Mouse (Mus musculus): ENCODE measurements around the gene Cnih4.

Cnih4 gene

DNA sequence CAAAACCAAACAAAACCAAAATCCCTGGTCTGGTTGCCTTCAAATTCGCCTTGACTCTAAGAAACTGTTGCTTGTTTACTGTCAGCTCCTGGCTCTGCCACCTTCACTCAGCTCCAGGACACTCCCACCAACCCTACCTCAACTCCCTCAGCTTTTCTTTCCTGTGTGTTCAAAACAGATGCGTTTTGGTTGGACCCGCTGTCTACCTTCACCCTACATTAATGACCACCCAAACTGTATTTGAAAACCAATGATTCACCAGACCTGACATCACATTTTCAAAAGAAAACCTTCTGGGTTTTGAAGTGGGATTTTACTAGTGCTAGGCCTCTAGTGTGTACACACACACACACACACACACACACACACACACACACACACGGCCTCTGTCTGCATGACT lies 65.7 kb downstream of the Cnih4 start:
- in situ Hi-C loops (cut with MboI; ENCODE audit: unreplicated experiment in 2 of 2), result no loop called here

GRCm38 (mm10) chr1:181210601-181211402 lies 66.3 kb downstream of the Cnih4 start:
- in situ Hi-C loops (cut with MboI; ENCODE audit: unreplicated experiment in 2 of 2), result no loop called here

DNA sequence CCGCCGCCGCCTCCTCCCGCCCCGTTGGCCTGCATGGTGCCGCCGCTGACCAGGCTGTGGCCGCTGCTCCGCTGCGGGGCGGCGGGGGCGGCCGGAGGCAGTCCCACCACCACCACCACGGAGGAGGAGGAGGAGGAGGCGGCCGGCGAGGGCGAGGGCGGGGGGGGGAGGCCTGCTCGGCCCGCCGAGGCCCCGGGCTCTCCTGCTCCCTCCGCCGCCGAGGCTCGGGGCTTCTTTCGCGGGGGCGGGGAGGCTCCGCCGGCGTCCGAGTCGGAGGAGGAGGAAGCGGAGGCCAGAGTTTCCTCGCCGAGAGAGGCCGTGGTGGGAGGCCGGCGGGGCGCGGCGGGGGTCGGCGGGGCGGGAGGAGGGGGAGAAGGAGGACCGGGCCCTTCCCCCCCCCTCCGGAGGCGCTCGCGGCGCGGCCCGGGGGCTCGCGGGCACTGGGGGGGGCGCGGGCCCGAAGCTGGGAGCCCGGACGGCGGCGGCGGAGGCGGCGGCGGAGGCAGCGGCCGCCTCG lies 67.0 kb downstream of the Cnih4 start:
- in situ Hi-C loops (cut with MboI; ENCODE audit: unreplicated experiment in 2 of 2), result no loop called here

DNA sequence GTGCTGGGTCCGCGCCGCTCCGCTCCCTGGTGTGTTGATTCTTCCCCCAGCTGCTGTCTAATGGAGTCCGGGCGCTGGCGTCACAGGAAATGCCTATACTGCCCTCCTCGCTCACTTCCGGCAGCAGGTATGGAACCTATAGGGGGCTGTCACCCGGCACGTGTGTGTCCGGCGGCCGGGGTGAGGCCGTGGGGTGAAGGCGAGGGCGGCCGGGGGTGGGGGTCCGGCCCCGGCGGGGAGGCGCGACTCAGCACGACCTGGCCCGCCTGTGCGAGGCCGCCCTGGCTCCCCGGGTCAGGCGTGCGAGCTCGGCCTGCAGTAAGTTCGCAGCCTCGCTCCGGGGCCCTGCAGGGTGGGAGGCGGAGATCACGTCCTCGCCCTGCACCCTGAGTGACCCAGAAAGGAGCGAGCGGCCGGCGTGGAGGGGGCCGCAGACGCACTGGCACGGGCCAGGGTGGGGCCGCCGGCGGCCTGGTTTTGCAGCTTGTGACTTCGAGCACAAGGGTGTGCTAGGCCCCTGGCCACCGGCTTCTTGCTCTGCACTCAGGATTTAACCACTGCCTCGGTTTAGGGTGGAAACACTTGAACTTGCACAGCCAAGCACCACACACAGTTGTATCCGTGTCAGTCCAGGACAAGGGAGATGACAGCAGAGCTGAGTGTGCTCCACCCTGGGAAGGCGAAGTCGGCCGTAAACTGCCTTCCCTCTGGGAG lies 67.6 kb downstream of the Cnih4 start, which contains the start of gene Wdr26:
TSS of gene Wdr26 (minus strand) at position 82 of the 714 bp plus-strand sequence.
- in situ Hi-C loops (cut with MboI; ENCODE audit: unreplicated experiment in 2 of 2), result no loop called here

GRCm38 (mm10) chr1:181214296-181215035 lies 70.0 kb downstream of the Cnih4 start:
- in situ Hi-C loops (cut with MboI; ENCODE audit: unreplicated experiment in 2 of 2), result no loop called here

DNA sequence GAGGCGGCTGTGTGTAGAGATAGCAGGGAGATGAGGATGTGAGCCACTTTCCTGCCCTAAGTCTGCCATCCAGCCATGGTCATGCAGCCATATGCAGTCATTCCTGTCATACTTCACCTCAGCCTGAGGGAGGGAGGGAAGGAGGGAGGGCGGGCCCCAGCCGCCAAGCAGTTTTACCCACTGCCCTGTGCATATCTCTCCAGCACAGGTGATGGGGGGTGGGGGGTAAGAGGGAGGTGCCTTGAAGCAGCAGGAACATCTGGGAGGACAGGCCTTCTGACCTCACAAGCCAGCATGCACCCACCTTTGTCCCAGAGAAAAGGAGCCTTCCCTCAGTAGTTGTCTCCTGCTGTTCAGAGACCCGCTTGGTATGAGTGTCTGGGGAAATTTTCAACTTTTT lies 71.8 kb downstream of the Cnih4 start:
- in situ Hi-C loops (cut with MboI; ENCODE audit: unreplicated experiment in 2 of 2), result no loop called here

Data from v-Abl transformed pro-B cells (cell line).